Comparison of ENCODE assay signal across 8 mouse cellular contexts in genomic region chr14:73384913-73385719, GRCm38 (mm10). TPM values are rescaled to one million over a fixed set of nuclear protein-coding genes. Genes with fewer than 3 reads are reported as not detected.
DNase-seq lines count a peak whose midpoint lies in the region; ATAC-seq and TF ChIP-seq lines count a peak whose summit lies in the region.

Itm2b (minus strand) TSS chr14:73385289.

- WGBS in embryonic facial prominence, embryonic 11.5 days, result 1% methylated on average over 40 of the region's 62 CpGs
- WGBS in limb, embryonic 14.5 days, result 4% methylated on average over 47 of the region's 62 CpGs
- WGBS in midbrain, embryonic 16.5 days, result 1% methylated on average over 62 of the region's 62 CpGs

- H3K9ac ChIP-seq in embryonic facial prominence, embryonic 11.5 days (replicated peaks; ENCODE audit: low read length), result peak within 1 kb of the TSS; percentile 91
- H3K9ac ChIP-seq in limb, embryonic 14.5 days (ENCODE audit: low read depth, low read length, severe bottlenecking), result peak within 1 kb of the TSS; percentile 98
- H3K9ac ChIP-seq in midbrain, embryonic 16.5 days (ENCODE audit: low read depth, low read length), result peak within 1 kb of the TSS; percentile 99

- DNase-seq in 3T3-L1 (ENCODE audit: low read depth, low spot score), result peak; percentile 70
- DNase-seq in adrenal gland, postnatal 14 days, result peak; percentile 95
- peak; percentile 91 for DNase-seq in embryonic facial prominence, embryonic 11.5 days (ENCODE audit: low spot score)
- DNase-seq in heart, adult 11 months, result peak; percentile 99
- DNase-seq in kidney, adult 11 months, result peak; percentile 89
- DNase-seq in limb, embryonic 14.5 days (ENCODE audit: low spot score), result peak; percentile 85
- peak; percentile 90 to 91 for DNase-seq in spleen, postnatal 10 days (ENCODE audit: low spot score in 2 of 2)

- no peaks in the 10 kb centered on the region for H3K27me3 ChIP-seq in embryonic facial prominence, embryonic 11.5 days (ENCODE audit: control insufficient read depth, insufficient read depth, low read length)
- H3K27me3 ChIP-seq in limb, embryonic 14.5 days (ENCODE audit: control insufficient read depth, insufficient read depth, low read length), result no peaks in the 10 kb centered on the region
- H3K27me3 ChIP-seq in midbrain, embryonic 16.5 days (ENCODE audit: control insufficient read depth, insufficient read depth, low read depth, low read length), result no peaks in the 10 kb centered on the region

- peak within 1 kb of the TSS; percentile 77 for H3K4me3 ChIP-seq in embryonic facial prominence, embryonic 11.5 days (ENCODE audit: low read depth, low read length)
- peak within 1 kb of the TSS; percentile 98 for H3K4me3 ChIP-seq in limb, embryonic 14.5 days (replicated peaks; ENCODE audit: low read length)
- H3K4me3 ChIP-seq in midbrain, embryonic 16.5 days (ENCODE audit: low read depth, low read length), result peak within 1 kb of the TSS; percentile 97

- H3K36me3 ChIP-seq in embryonic facial prominence, embryonic 11.5 days (replicated peaks; ENCODE audit: control insufficient read depth, insufficient read depth, low read depth, low read length), result no peaks in the 10 kb centered on the region
- peaks cover 4% of the 10 kb centered on the region; the same call in 1 of the 2 replicates for H3K36me3 ChIP-seq in limb, embryonic 14.5 days (ENCODE audit: control insufficient read depth, insufficient read depth, low read length)
- H3K36me3 ChIP-seq in midbrain, embryonic 16.5 days (ENCODE audit: control insufficient read depth, insufficient read depth, low read length), result no peaks in the 10 kb centered on the region

- no peaks in the 10 kb centered on the region for H3K9me3 ChIP-seq in embryonic facial prominence, embryonic 11.5 days (replicated peaks; ENCODE audit: control insufficient read depth, low read length)
- H3K9me3 ChIP-seq in limb, embryonic 14.5 days (ENCODE audit: control insufficient read depth, low read length), result no peaks in the 10 kb centered on the region
- H3K9me3 ChIP-seq in midbrain, embryonic 16.5 days (replicated peaks; ENCODE audit: control insufficient read depth, low read length, poor library complexity, severe bottlenecking), result no peaks in the 10 kb centered on the region

- TF ChIP-seq POLR2A in limb, embryonic 14.5 days (IDR thresholded peaks at IDR 0.05; ENCODE audit: borderline replicate concordance, extremely low read depth, insufficient read depth, insufficient read length), result peak; percentile 84; the same call in 1 of the 2 replicates

- peak; percentile 96 for ATAC-seq in embryonic facial prominence, embryonic 11.5 days (replicated peaks; ENCODE audit: insufficient number of reproducible peaks, low FRiP score, low TSS enrichment, low read depth)
- peak; percentile 94 for ATAC-seq in limb, embryonic 14.5 days (ENCODE audit: low FRiP score, low read depth)
- peak; percentile 92 for ATAC-seq in midbrain, embryonic 16.5 days

- peak within 1 kb of the TSS; percentile 58 for H3K4me2 ChIP-seq in embryonic facial prominence, embryonic 11.5 days (ENCODE audit: low read depth, low read length)
- H3K4me2 ChIP-seq in limb, embryonic 14.5 days (replicated peaks; ENCODE audit: low read depth, low read length, severe bottlenecking), result peak within 1 kb of the TSS; percentile 63
- H3K4me2 ChIP-seq in midbrain, embryonic 16.5 days (ENCODE audit: low read length), result peak within 1 kb of the TSS; percentile 65

- peak within 1 kb of the TSS; percentile 87 for H3K27ac ChIP-seq in embryonic facial prominence, embryonic 11.5 days (replicated peaks; ENCODE audit: low read depth, low read length)
- peak within 1 kb of the TSS; percentile 96 for H3K27ac ChIP-seq in limb, embryonic 14.5 days (replicated peaks; ENCODE audit: low read depth, low read length)
- H3K27ac ChIP-seq in midbrain, embryonic 16.5 days (ENCODE audit: low read length), result peak within 1 kb of the TSS; percentile 95

- peaks cover 3% of the 10 kb centered on the region; the same call in 1 of the 2 replicates for H3K4me1 ChIP-seq in embryonic facial prominence, embryonic 11.5 days (ENCODE audit: control insufficient read depth, insufficient read depth, low read length)
- H3K4me1 ChIP-seq in limb, embryonic 14.5 days (ENCODE audit: control insufficient read depth, insufficient read depth, low read length), result peaks cover 27% of the 10 kb centered on the region
- peaks cover 29% of the 10 kb centered on the region for H3K4me1 ChIP-seq in midbrain, embryonic 16.5 days (ENCODE audit: control insufficient read depth, insufficient read depth, low read length)

RNA-seq across cellular contexts. Expression of gene Itm2b, which starts in this region (rescaled TPM):
- total RNA-seq in adrenal gland, postnatal 14 days (2021), result 848 and 849 TPM in 2 replicates
- 378 and 386 TPM in 2 replicates for polyA plus RNA-seq in embryonic facial prominence, embryonic 11.5 days (2014; fragmentation: Nextera tagmentation; extraction: Ambion mirVana)
- 511 and 533 TPM in 2 replicates for polyA plus RNA-seq in limb, embryonic 14.5 days (2012; rRNA removed)
- polyA plus RNA-seq in limb, embryonic 14.5 days (2014; fragmentation: Nextera tagmentation; extraction: Ambion mirVana), result 971 and 997 TPM in 2 replicates
- polyA plus RNA-seq in midbrain, embryonic 16.5 days (2015; fragmentation: Nextera tagmentation; extraction: Ambion mirVana), result 627 and 698 TPM in 2 replicates

Comparison
In these comparisons a context has a peak if more than half of its experiments do, and no peak if none do; other contexts are left out.
1. Peak in every context shown above with its lines: DNase-seq, ATAC-seq, H3K4me3 ChIP-seq and H3K27ac ChIP-seq.